Mouse (Mus musculus): ENCODE data around the gene Gm12216.

DNA sequence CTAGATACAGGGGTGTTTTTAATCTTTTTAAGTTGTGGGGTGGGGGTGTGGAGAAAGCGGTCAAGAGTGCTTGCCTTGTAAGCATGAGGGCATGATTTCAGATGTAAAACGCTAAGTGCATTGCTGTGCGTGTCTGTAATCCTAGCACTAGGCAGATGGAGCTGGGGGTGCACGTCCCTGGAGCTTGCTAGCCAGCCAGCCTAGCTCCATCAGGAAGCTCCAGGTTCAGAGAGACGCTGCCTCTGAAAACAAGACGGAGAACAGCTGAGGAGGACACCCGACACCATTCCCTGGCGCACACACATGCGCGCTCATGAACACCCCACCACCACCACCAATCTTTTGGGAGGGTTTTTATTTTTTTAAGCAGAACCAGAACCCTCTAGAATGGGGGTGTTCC, 15.9 kb downstream of the Gm12216 start:
- no peak for TF ChIP-seq POLR2A (IDR thresholded peaks at IDR 0.05; ENCODE audit: extremely low read depth, insufficient read depth, low read length)
- no peak for TF ChIP-seq CTCF (IDR thresholded peaks at IDR 0.05; ENCODE audit: extremely low read depth, insufficient read depth, low read length)
